16 mouse cellular contexts compared by ENCODE assay signal in the genomic region with DNA sequence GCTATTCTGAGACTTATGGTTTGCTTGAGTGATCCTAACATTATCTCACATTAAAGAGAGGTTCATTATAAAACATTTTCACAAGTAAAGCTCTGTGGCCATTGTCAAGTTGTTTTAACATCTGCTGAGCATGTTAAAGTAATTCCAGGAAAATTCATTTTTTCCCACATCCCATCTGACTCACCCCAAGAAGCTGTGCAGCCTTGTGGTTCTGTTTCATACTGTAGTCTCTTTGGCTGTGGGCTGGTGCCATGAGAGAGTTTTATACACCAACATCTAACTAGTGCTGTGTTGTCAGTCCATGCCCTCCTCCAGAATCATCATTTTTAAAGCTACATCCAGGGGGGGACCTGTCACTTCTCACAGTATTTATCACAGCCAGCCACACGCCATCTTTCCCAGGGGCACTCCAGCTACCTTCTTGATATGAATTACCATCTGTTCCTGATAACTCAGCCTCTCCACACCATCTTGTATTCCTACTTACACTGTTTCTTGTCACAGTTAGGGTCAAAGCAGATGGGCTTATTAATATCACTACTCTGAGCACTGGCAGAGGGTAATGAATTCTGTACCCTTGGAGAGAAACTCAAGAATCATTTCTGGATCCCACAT. TPM values are rescaled to one million over a fixed set of nuclear protein-coding genes. Genes with fewer than 3 reads are reported as not detected.
DNase-seq lines count a peak whose midpoint lies in the region; ATAC-seq and TF ChIP-seq lines count a peak whose summit lies in the region.
"Had no signal": no experiment of that assay in that cellular context is flagged by ENCODE, and none has a peak within 500 bp of the region (broad histone marks: within the 10 kb centered on the region; RNA-seq: fewer than 3 reads in every experiment).

No protein-coding gene starts in this region.

- TF ChIP-seq CTCF in forebrain, postnatal 0 days (IDR thresholded peaks at IDR 0.05; ENCODE audit: low read depth) = no peak
- TF ChIP-seq CTCF in lung, postnatal 0 days (IDR thresholded peaks at IDR 0.05) = no peak
- TF ChIP-seq CTCF in midbrain, postnatal 0 days (IDR thresholded peaks at IDR 0.05) = no peak

- no peak overlapping the region for H3K27ac ChIP-seq in forebrain, embryonic 14.5 days (ENCODE audit: low read depth, low read length)
- H3K27ac ChIP-seq in forebrain, postnatal 0 days (ENCODE audit: low read depth, low read length) = no peak overlapping the region
- peak overlapping the region; percentile 31; the same call in 1 of the 2 replicates for H3K27ac ChIP-seq in lung, embryonic 15.5 days
- H3K27ac ChIP-seq in lung, postnatal 0 days (ENCODE audit: low read length) = no peak overlapping the region
- no peak overlapping the region for H3K27ac ChIP-seq in midbrain, postnatal 0 days (ENCODE audit: low read depth, low read length)
- H3K27ac ChIP-seq: embryonic facial prominence, embryonic 13.5 days; midbrain, embryonic 10.5 days had no signal

- WGBS in forebrain, embryonic 14.5 days = 48% methylated on average over 1 of the region's 1 CpGs
- 52% methylated on average over 1 of the region's 1 CpGs for WGBS in forebrain, postnatal 0 days
- WGBS in lung, embryonic 15.5 days = 79% methylated on average over 1 of the region's 1 CpGs
- 91% methylated on average over 1 of the region's 1 CpGs for WGBS in lung, postnatal 0 days
- WGBS in midbrain, postnatal 0 days = 68% methylated on average over 1 of the region's 1 CpGs

- peaks cover 33% of the 10 kb centered on the region; the same call in 1 of the 2 replicates for H3K36me3 ChIP-seq in forebrain, embryonic 14.5 days (ENCODE audit: control insufficient read depth, insufficient read depth, low read length)
- peaks cover 36% of the 10 kb centered on the region for H3K36me3 ChIP-seq in forebrain, postnatal 0 days (ENCODE audit: insufficient read depth)
- no peaks in the 10 kb centered on the region for H3K36me3 ChIP-seq in lung, embryonic 15.5 days
- no peaks in the 10 kb centered on the region for H3K36me3 ChIP-seq in lung, postnatal 0 days (ENCODE audit: insufficient read depth, low read length)
- H3K36me3 ChIP-seq in midbrain, postnatal 0 days (ENCODE audit: insufficient read depth, low read length) = peaks cover 25% of the 10 kb centered on the region

- no peak overlapping the region for H3K4me2 ChIP-seq in forebrain, embryonic 14.5 days (ENCODE audit: low read length)
- H3K4me2 ChIP-seq in forebrain, postnatal 0 days (ENCODE audit: low read depth) = no peak overlapping the region
- no peak overlapping the region for H3K4me2 ChIP-seq in lung, embryonic 15.5 days
- no peak overlapping the region for H3K4me2 ChIP-seq in lung, postnatal 0 days (replicated peaks; ENCODE audit: low read depth, low read length)
- no peak overlapping the region for H3K4me2 ChIP-seq in midbrain, postnatal 0 days (ENCODE audit: low read depth, low read length, poor library complexity, severe bottlenecking)
- H3K4me2 ChIP-seq: embryonic facial prominence, embryonic 13.5 days had no signal

- peaks cover 7% of the 10 kb centered on the region for H3K4me1 ChIP-seq in forebrain, embryonic 14.5 days (ENCODE audit: control insufficient read depth, insufficient read depth, low read length)
- H3K4me1 ChIP-seq in forebrain, postnatal 0 days (ENCODE audit: insufficient read depth) = no peaks in the 10 kb centered on the region
- peaks cover 19% of the 10 kb centered on the region for H3K4me1 ChIP-seq in lung, embryonic 15.5 days
- H3K4me1 ChIP-seq in lung, postnatal 0 days (ENCODE audit: insufficient read depth, low read depth, low read length) = peaks cover 2% of the 10 kb centered on the region; the same call in 1 of the 2 replicates
- H3K4me1 ChIP-seq in midbrain, postnatal 0 days (ENCODE audit: insufficient read depth, low read length) = no peaks in the 10 kb centered on the region
- H3K4me1 ChIP-seq: embryonic facial prominence, embryonic 13.5 days had no signal

- ATAC-seq in forebrain, embryonic 14.5 days = peak; percentile 18; the same call in 1 of the 2 replicates
- no peak for ATAC-seq in forebrain, postnatal 0 days
- ATAC-seq in lung, embryonic 15.5 days (ENCODE audit: borderline replicate concordance, extremely low read depth, low FRiP score, low TSS enrichment) = no peak
- ATAC-seq in lung, postnatal 0 days = no peak
- ATAC-seq in megakaryocyte-erythroid progenitor cell, adult 5-6 weeks (replicated peaks; ENCODE audit: low FRiP score, low TSS enrichment, poor library complexity, severe bottlenecking) = peak; percentile 91
- ATAC-seq in midbrain, postnatal 0 days (ENCODE audit: low FRiP score) = no peak

- no peak overlapping the region for H3K9ac ChIP-seq in forebrain, embryonic 14.5 days (ENCODE audit: low read length)
- no peak overlapping the region for H3K9ac ChIP-seq in forebrain, postnatal 0 days
- no peak overlapping the region for H3K9ac ChIP-seq in lung, embryonic 15.5 days
- no peak overlapping the region for H3K9ac ChIP-seq in lung, postnatal 0 days (replicated peaks; ENCODE audit: low read depth)
- no peak overlapping the region for H3K9ac ChIP-seq in midbrain, postnatal 0 days (replicated peaks; ENCODE audit: low read length, poor library complexity, severe bottlenecking)
- H3K9ac ChIP-seq: embryonic facial prominence, embryonic 13.5 days had no signal

- DNase-seq in forebrain, embryonic 14.5 days (ENCODE audit: low spot score) = no peak
- no peak for DNase-seq in forebrain, postnatal 0 days
- no peak for DNase-seq in lung, postnatal 0 days (ENCODE audit: low spot score)
- DNase-seq in fibroblast of lung, adult 2 months (ENCODE audit: low read depth) = peak; percentile 35
- DNase-seq in midbrain, postnatal 0 days (ENCODE audit: low spot score) = no peak
- no peak for DNase-seq in right cerebral cortex, adult 2 months (ENCODE audit: low spot score in 2 of 2)
- DNase-seq: adrenal gland, postnatal 10 days; cerebellum, adult 9-10 months; kidney, postnatal 10 days; lung, adult 18-20 months had no signal

- TF ChIP-seq EP300 in lung, postnatal 0 days (IDR thresholded peaks at IDR 0.05) = no peak

- no peaks in the 10 kb centered on the region for H3K9me3 ChIP-seq in forebrain, embryonic 14.5 days (replicated peaks; ENCODE audit: control insufficient read depth, low read length)
- H3K9me3 ChIP-seq in forebrain, postnatal 0 days (ENCODE audit: low read length) = no peaks in the 10 kb centered on the region
- H3K9me3 ChIP-seq in lung, embryonic 15.5 days = no peaks in the 10 kb centered on the region
- no peaks in the 10 kb centered on the region for H3K9me3 ChIP-seq in lung, postnatal 0 days (ENCODE audit: low read length)
- no peaks in the 10 kb centered on the region for H3K9me3 ChIP-seq in midbrain, postnatal 0 days (ENCODE audit: low read length)
- H3K9me3 ChIP-seq: embryonic facial prominence, embryonic 13.5 days; midbrain, embryonic 10.5 days had no signal

- no peaks in the 10 kb centered on the region for H3K27me3 ChIP-seq in forebrain, embryonic 14.5 days (replicated peaks; ENCODE audit: control insufficient read depth, insufficient read depth, low read length)
- no peaks in the 10 kb centered on the region for H3K27me3 ChIP-seq in forebrain, postnatal 0 days (ENCODE audit: insufficient read depth, low read length)
- H3K27me3 ChIP-seq in lung, embryonic 15.5 days = no peaks in the 10 kb centered on the region
- no peaks in the 10 kb centered on the region for H3K27me3 ChIP-seq in lung, postnatal 0 days (replicated peaks; ENCODE audit: insufficient read depth, low read length)
- H3K27me3 ChIP-seq in midbrain, postnatal 0 days (ENCODE audit: insufficient read depth, low read length) = no peaks in the 10 kb centered on the region
- H3K27me3 ChIP-seq: embryonic facial prominence, embryonic 13.5 days had no signal

- no peak overlapping the region for H3K4me3 ChIP-seq in forebrain, embryonic 14.5 days (ENCODE audit: low read depth, low read length)
- H3K4me3 ChIP-seq in forebrain, postnatal 0 days (ENCODE audit: low read depth, low read length) = no peak overlapping the region
- H3K4me3 ChIP-seq in lung, embryonic 15.5 days = no peak overlapping the region
- H3K4me3 ChIP-seq in lung, postnatal 0 days (ENCODE audit: low read depth, low read length) = no peak overlapping the region
- no peak overlapping the region for H3K4me3 ChIP-seq in midbrain, postnatal 0 days (ENCODE audit: low read depth, low read length)
- H3K4me3 ChIP-seq: embryonic facial prominence, embryonic 13.5 days; midbrain, embryonic 10.5 days had no signal

RNA-seq across cellular contexts. Expression of a gene that starts 38.3 kb away (rescaled TPM):
- 0.28 and 0.37 TPM in 2 replicates for polyA plus RNA-seq in forebrain, embryonic 14.5 days (2014; fragmentation: Nextera tagmentation; extraction: Ambion mirVana)
- total RNA-seq in forebrain, postnatal 0 days (2014; rRNA removed) = 0.14 TPM in 1 of 2 replicates, not detected in the other
- polyA plus RNA-seq in forebrain, postnatal 0 days (2015; fragmentation: Nextera tagmentation; extraction: Ambion mirVana) = 0.87 and 0.88 TPM in 2 replicates
- polyA plus RNA-seq in lung, embryonic 15.5 days (2015; fragmentation: Nextera tagmentation; extraction: Ambion mirVana) = 0.14 TPM in 1 of 2 replicates, not detected in the other
- polyA plus RNA-seq in lung, postnatal 0 days (2015; fragmentation: Nextera tagmentation; extraction: Ambion mirVana) = 25.0 and 40.6 TPM in 2 replicates
- total RNA-seq in megakaryocyte-erythroid progenitor cell, adult 5-6 weeks (2014; fragmentation: Nextera tagmentation) = not detected in 2 replicates
- total RNA-seq in megakaryocyte-erythroid progenitor cell, adult 5-6 weeks (2017) = not detected in 2 replicates
- 1.2 TPM in 1 of 2 replicates, not detected in the other for total RNA-seq in midbrain, postnatal 0 days (2014; rRNA removed)
- polyA plus RNA-seq in midbrain, postnatal 0 days (2015; fragmentation: Nextera tagmentation; extraction: Ambion mirVana) = not detected in 2 replicates
- total RNA-seq: hematopoietic stem cell, adult 5-6 weeks had no signal
- polyA plus RNA-seq: C2C12; midbrain, embryonic 10.5 days had no signal

Comparison
In these comparisons a context has a peak if more than half of its experiments do, and no peak if none do; other contexts are left out.
1. ATAC-seq: peak in forebrain, embryonic 14.5 days (single experiment) and megakaryocyte-erythroid progenitor cell, adult 5-6 weeks (single experiment); none in forebrain, postnatal 0 days (single experiment), lung, embryonic 15.5 days (single experiment), lung, postnatal 0 days (single experiment) and midbrain, postnatal 0 days (single experiment).
2. RNA of a gene that starts 38.3 kb away (polyA plus RNA-seq): 25.0 to 40.6 TPM in lung, postnatal 0 days; 0.87 to 0.88 TPM in forebrain, postnatal 0 days, 0.28 to 0.37 TPM in forebrain, embryonic 14.5 days, 0.14 TPM in lung, embryonic 15.5 days and not detected in midbrain, postnatal 0 days; every median in the first group is over 10 times any median in the second.